Mouse (Mus musculus): Measurements from ENCODE around the gene Cyp4a32. TPM values are rescaled to one million over a fixed set of nuclear protein-coding genes. Genes with fewer than 3 reads are reported as not detected.
"Not testable (repeated sequence)": the region's sequence is repeated elsewhere in the genome, so short reads cannot be mapped to it uniquely, and the experiment has no call there.

Gene Cyp4a32
- total RNA-seq (2017): not detected in 2 replicates

- not testable (repeated sequence) for ATAC-seq (ENCODE audit: extremely low read depth, insufficient number of reproducible peaks, low FRiP score, poor library complexity, severe bottlenecking)
These were observed at the start of gene Cyp4a32 for GRCm38 (mm10) chr4:115600611-115601010. Cyp4a32 (plus strand) TSS chr4:115600969.

- ATAC-seq (ENCODE audit: extremely low read depth, insufficient number of reproducible peaks, low FRiP score, poor library complexity, severe bottlenecking): no peak
These were observed 48.0 kb upstream of the Cyp4a32 start for GRCm38 (mm10) chr4:115552726-115553125.

GRCm38 (mm10) chr4:115555513-115555912 lies 45.3 kb upstream of the Cyp4a32 start:
- ATAC-seq (ENCODE audit: extremely low read depth, insufficient number of reproducible peaks, low FRiP score, poor library complexity, severe bottlenecking): no peak

- ATAC-seq (ENCODE audit: extremely low read depth, insufficient number of reproducible peaks, low FRiP score, poor library complexity, severe bottlenecking): no peak
These were observed 42.8 kb upstream of the Cyp4a32 start for GRCm38 (mm10) chr4:115557861-115558561.

- ATAC-seq (ENCODE audit: extremely low read depth, insufficient number of reproducible peaks, low FRiP score, poor library complexity, severe bottlenecking): not testable (repeated sequence)
These were observed 39.5 kb upstream of the Cyp4a32 start for GRCm38 (mm10) chr4:115561236-115561635.

- ATAC-seq (ENCODE audit: extremely low read depth, insufficient number of reproducible peaks, low FRiP score, poor library complexity, severe bottlenecking): no peak
These were observed 37.4 kb upstream of the Cyp4a32 start, which contains the start of gene Cyp4a31 for GRCm38 (mm10) chr4:115563401-115563800. Cyp4a31 (plus strand) TSS chr4:115563649.

GRCm38 (mm10) chr4:115564469-115565225 lies 36.1 kb upstream of the Cyp4a32 start:
- not testable (repeated sequence) for ATAC-seq (ENCODE audit: extremely low read depth, insufficient number of reproducible peaks, low FRiP score, poor library complexity, severe bottlenecking)

- ATAC-seq (ENCODE audit: extremely low read depth, insufficient number of reproducible peaks, low FRiP score, poor library complexity, severe bottlenecking): no peak
These were observed 25.5 kb upstream of the Cyp4a32 start for GRCm38 (mm10) chr4:115575255-115575654.

GRCm38 (mm10) chr4:115575776-115576175 lies 25.0 kb upstream of the Cyp4a32 start:
- no peak for ATAC-seq (ENCODE audit: extremely low read depth, insufficient number of reproducible peaks, low FRiP score, poor library complexity, severe bottlenecking)

- ATAC-seq (ENCODE audit: extremely low read depth, insufficient number of reproducible peaks, low FRiP score, poor library complexity, severe bottlenecking): no peak
These were observed 17.7 kb upstream of the Cyp4a32 start for GRCm38 (mm10) chr4:115583036-115583435.

- no peak for ATAC-seq (ENCODE audit: extremely low read depth, insufficient number of reproducible peaks, low FRiP score, poor library complexity, severe bottlenecking)
These were observed 4.4 kb upstream of the Cyp4a32 start for GRCm38 (mm10) chr4:115596357-115596756.

GRCm38 (mm10) chr4:115596824-115597336 lies 3.9 kb upstream of the Cyp4a32 start:
- ATAC-seq (ENCODE audit: extremely low read depth, insufficient number of reproducible peaks, low FRiP score, poor library complexity, severe bottlenecking): no peak

GRCm38 (mm10) chr4:115614005-115614404 lies 13.2 kb downstream of the Cyp4a32 start:
- no peak for ATAC-seq (ENCODE audit: extremely low read depth, insufficient number of reproducible peaks, low FRiP score, poor library complexity, severe bottlenecking)

- not testable (repeated sequence) for ATAC-seq (ENCODE audit: extremely low read depth, insufficient number of reproducible peaks, low FRiP score, poor library complexity, severe bottlenecking)
These were observed 24.8 kb downstream of the Cyp4a32 start for GRCm38 (mm10) chr4:115625560-115625959.

GRCm38 (mm10) chr4:115642967-115643754 lies 42.4 kb downstream of the Cyp4a32 start:
- no peak for ATAC-seq (ENCODE audit: extremely low read depth, insufficient number of reproducible peaks, low FRiP score, poor library complexity, severe bottlenecking)

GRCm38 (mm10) chr4:115645371-115645770 lies 44.6 kb downstream of the Cyp4a32 start:
- ATAC-seq (ENCODE audit: extremely low read depth, insufficient number of reproducible peaks, low FRiP score, poor library complexity, severe bottlenecking): no peak

- no peak for ATAC-seq (ENCODE audit: extremely low read depth, insufficient number of reproducible peaks, low FRiP score, poor library complexity, severe bottlenecking)
These were observed 46.8 kb downstream of the Cyp4a32 start, which contains the start of gene Cyp4b1 for GRCm38 (mm10) chr4:115647580-115647979. Cyp4b1 (minus strand) TSS chr4:115647723.

- ATAC-seq (ENCODE audit: extremely low read depth, insufficient number of reproducible peaks, low FRiP score, poor library complexity, severe bottlenecking): no peak
These were observed 48.0 kb downstream of the Cyp4a32 start for GRCm38 (mm10) chr4:115648752-115649151.

- no peak for ATAC-seq (ENCODE audit: extremely low read depth, insufficient number of reproducible peaks, low FRiP score, poor library complexity, severe bottlenecking)
These were observed 48.6 kb downstream of the Cyp4a32 start for GRCm38 (mm10) chr4:115649344-115649743.

Data from neutrophil, adult 5-6 weeks (primary cell).